Mouse (Mus musculus): Measurements from ENCODE around the gene Ndufs7.

DNA sequence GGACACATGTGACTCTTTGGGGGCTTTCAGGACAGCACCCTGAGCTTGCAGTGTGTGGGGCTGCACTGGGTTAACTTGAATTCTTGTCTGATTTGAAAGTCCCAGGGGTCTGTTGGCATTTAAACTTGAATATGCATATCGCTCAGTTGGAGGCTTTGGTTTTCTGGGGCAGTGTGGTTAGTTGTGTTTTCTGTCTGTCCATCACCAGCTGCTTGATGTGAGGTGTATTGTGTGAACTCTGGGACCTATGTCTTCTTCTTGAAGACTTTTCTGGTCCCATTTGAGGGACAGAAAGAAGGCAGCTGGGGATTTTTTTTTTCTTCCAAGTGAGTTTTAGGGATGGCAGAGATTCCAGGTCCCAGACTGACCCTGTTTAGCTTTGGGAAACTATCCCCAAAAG is 41.7 kb upstream of the Ndufs7 start:
- TF ChIP-seq GATA1 (IDR thresholded peaks at IDR 0.05; ENCODE audit: borderline replicate concordance, low read length) (no peak), FLI1 (IDR thresholded peaks at IDR 0.05; ENCODE audit: low read length) (no peak)

All from megakaryocyte, embryonic 14.5 days (primary cell).